Mouse (Mus musculus) heart, embryonic 14.5 days (tissue): Measurements from ENCODE around the gene Rgl3. TPM values are rescaled to one million over a fixed set of nuclear protein-coding genes. Genes with fewer than 3 reads are reported as not detected.

Experiments
- ATAC-seq: fragments of 200-750 bp; cut with Nextera tagmentation; 2 replicates; pipeline ENCODE4 v1.8.0; 2017; ENCODE audit warnings: low read depth, moderate TSS enrichment; ENCODE audit not compliant: insufficient number of reproducible peaks, insufficient read depth, low FRiP score
- H3K27ac ChIP-seq, 2 experiments: fragments of 200-500 bp in 1 of 2; fragments of 300-500 bp in 1 of 2; sonication (generic) in 1 of 2; replicated peaks in 1 of 2; 2 replicates each; pipeline ENCODE4 v1.5.1; 2012 to 2014; ENCODE audit warnings: low read depth in 2 of 2, low read length in 2 of 2, control low read depth in 1 of 2, mild to moderate bottlenecking in 1 of 2, mixed read lengths in 1 of 2; ENCODE audit not compliant: control insufficient read depth in 1 of 2, insufficient read depth in 1 of 2
- H3K27me3 ChIP-seq: fragments of 300-500 bp; sonication (generic); 2 replicates; pipeline ENCODE4 v1.6.1; 2014; ENCODE audit warnings: mild to moderate bottlenecking, low read length, control low read depth; ENCODE audit not compliant: control insufficient read depth, insufficient read depth
- H3K36me3 ChIP-seq: fragments of 300-500 bp; sonication (generic); 2 replicates; pipeline ENCODE4 v1.6.1; 2014; ENCODE audit warnings: mild to moderate bottlenecking, control low read depth, low read length, mixed read lengths; ENCODE audit not compliant: control insufficient read depth, insufficient read depth
- H3K4me1 ChIP-seq, 2 experiments: fragments of 200-500 bp in 1 of 2; fragments of 300-500 bp in 1 of 2; sonication (generic) in 1 of 2; 2 replicates each; pipeline ENCODE4 v1.6.1; 2012 to 2014; ENCODE audit warnings: low read length in 2 of 2, control low read depth in 1 of 2, mixed read lengths in 1 of 2; ENCODE audit not compliant: control insufficient read depth in 2 of 2, insufficient read depth in 2 of 2
- H3K4me2 ChIP-seq: fragments of 300-500 bp; sonication (generic); 2 replicates; pipeline ENCODE4 v1.6.1; 2014; ENCODE audit warnings: mild to moderate bottlenecking, low read length
- H3K4me3 ChIP-seq, 2 experiments: fragments of 200-500 bp in 1 of 2; fragments of 300-500 bp in 1 of 2; sonication (generic) in 1 of 2; 2 replicates each; pipeline ENCODE4 v1.5.1; 2012 to 2014; ENCODE audit warnings: low read length in 2 of 2, mild to moderate bottlenecking in 2 of 2, control low read depth in 1 of 2, low read depth in 1 of 2, moderate library complexity in 1 of 2; ENCODE audit not compliant: control insufficient read depth in 1 of 2, insufficient read depth in 1 of 2
- H3K9ac ChIP-seq: fragments of 300-500 bp; sonication (generic); 2 replicates; pipeline ENCODE4 v1.6.1; 2014; ENCODE audit warnings: mild to moderate bottlenecking, low read length
- H3K9me3 ChIP-seq: fragments of 300-500 bp; sonication (generic); 2 replicates; pipeline ENCODE4 v1.6.1; 2016; ENCODE audit warnings: low read length, control low read depth; ENCODE audit not compliant: control insufficient read depth
- WGBS: fragments of 180-500 bp; shearing (Covaris S2); extraction: QIAGEN DNeasy Blood & Tissue Kit; methylation state at CpG from one replicate; pipeline ENCODE4 v1.1.7; 2014; 5-methylcytosine and 5-hydroxymethylcytosine counted together
- polyA plus RNA-seq: library from polyadenylated mRNA; unstranded; fragments of >200 nt; fragmentation: Nextera tagmentation; extraction: Ambion mirVana; gene quantifications from 2 replicates; pipeline ENCODE4 v1.2.1, GENCODE M21; 2014

The Rgl3 gene
- polyA plus RNA-seq, 1 experiment from 2014 or later = 0.97 TPM

DNA sequence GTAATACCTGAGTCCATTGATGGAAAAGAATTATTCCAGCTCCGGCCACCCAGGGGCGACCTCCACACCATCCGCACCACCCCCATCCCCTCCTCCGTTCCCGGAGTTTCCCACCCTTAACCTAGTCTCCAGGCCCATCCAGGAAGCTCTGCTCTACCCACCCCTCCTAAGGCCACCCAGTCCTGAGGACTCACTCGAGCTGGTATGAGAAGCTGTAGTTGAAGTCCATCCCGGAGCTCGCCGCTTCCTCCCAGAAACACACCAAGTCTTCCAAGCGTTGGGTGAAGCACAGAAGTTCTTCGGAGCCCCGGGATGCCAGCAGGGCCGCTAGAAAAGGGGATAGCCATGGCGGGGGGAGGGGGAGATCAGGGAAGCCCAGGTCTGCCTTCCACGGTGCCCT, 27.2 kb downstream of the Rgl3 start:
- ATAC-seq = no peak
- H3K4me3 ChIP-seq = peak overlapping the region; percentile 31 to 46
- 0 out of 2 replicates have a peak, but pooled peaks cover 9% of the 10 kb centered on the region for H3K36me3 ChIP-seq
- H3K27me3 ChIP-seq = peaks cover 19% of the 10 kb centered on the region
- H3K9ac ChIP-seq = peak overlapping the region; percentile 67
- peak overlapping the region; percentile 77 for H3K4me2 ChIP-seq
- 2% methylated on average over 15 of the region's 15 CpGs for WGBS
- no peaks in the 10 kb centered on the region for H3K9me3 ChIP-seq
- H3K27ac ChIP-seq = no peak overlapping the region
- peaks cover 20 to 36% of the 10 kb centered on the region in 2 experiments for H3K4me1 ChIP-seq

GRCm38 (mm10) chr9:21961366-21961980, 27.8 kb downstream of the Rgl3 start:
- peak overlapping the region; percentile 77 for H3K4me2 ChIP-seq
- ATAC-seq = no peak
- H3K9ac ChIP-seq = peak overlapping the region; percentile 67; the same call in 1 of the 2 replicates
- 0 out of 2 replicates have a peak, but pooled peaks cover 9% of the 10 kb centered on the region for H3K36me3 ChIP-seq
- H3K27me3 ChIP-seq = peaks cover 19% of the 10 kb centered on the region
- peaks cover 20 to 39% of the 10 kb centered on the region in 2 experiments for H3K4me1 ChIP-seq
- peak overlapping the region; percentile 31 to 46 for H3K4me3 ChIP-seq
- no peak overlapping the region for H3K27ac ChIP-seq
- H3K9me3 ChIP-seq = no peaks in the 10 kb centered on the region
- 2% methylated on average over 35 of the region's 35 CpGs for WGBS

- Histone ChIP-seq H3K4me3 (no peak overlapping the region; a peak in 1 of 4 replicates), H3K9ac (no peak overlapping the region), H3K4me2 (peak overlapping the region; percentile 77), H3K36me3 (0 out of 2 replicates have a peak, but pooled peaks cover 9% of the 10 kb centered on the region), H3K4me1 (peaks cover 20 to 42% of the 10 kb centered on the region in 2 experiments), H3K27ac (no peak overlapping the region), H3K9me3 (no peaks in the 10 kb centered on the region), H3K27me3 (peaks cover 19% of the 10 kb centered on the region)
- ATAC-seq = no peak
- 13% methylated on average over 26 of the region's 26 CpGs for WGBS
Observed at GRCm38 (mm10) chr9:21960558-21961208, 28.6 kb downstream of the Rgl3 start.

DNA sequence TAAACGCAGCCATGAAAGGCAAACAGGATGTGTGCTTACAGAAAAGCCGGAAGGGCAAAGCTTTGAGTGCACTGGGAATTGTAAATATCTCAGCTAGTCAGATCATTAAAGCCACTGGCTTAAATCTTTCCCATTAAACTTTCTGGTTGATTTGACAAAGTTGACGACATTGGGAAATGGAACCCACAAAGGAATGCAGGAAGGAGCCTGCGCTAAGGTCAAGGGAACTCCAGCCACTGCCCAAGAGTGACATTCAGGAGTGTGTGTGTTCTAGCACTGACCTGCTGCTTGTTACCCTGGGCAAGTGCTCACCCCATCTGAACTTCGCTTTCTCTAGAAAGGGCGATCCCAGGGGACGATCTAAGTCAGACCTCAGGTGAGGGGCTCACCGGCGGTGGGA, 29.1 kb downstream of the Rgl3 start:
- Histone ChIP-seq H3K4me3 (no peak overlapping the region), H3K27ac (no peak overlapping the region), H3K9ac (no peak overlapping the region), H3K27me3 (peaks cover 19% of the 10 kb centered on the region), H3K36me3 (0 out of 2 replicates have a peak, but pooled peaks cover 9% of the 10 kb centered on the region), H3K9me3 (no peaks in the 10 kb centered on the region), H3K4me1 (peaks cover 20 to 42% of the 10 kb centered on the region in 2 experiments), H3K4me2 (peak overlapping the region; percentile 77; the same call in 1 of the 2 replicates)
- 55% methylated on average over 9 of the region's 9 CpGs for WGBS
- no peak for ATAC-seq

- peaks cover 20 to 42% of the 10 kb centered on the region in 2 experiments for H3K4me1 ChIP-seq
- 0 out of 2 replicates have a peak, but pooled peaks cover 9% of the 10 kb centered on the region for H3K36me3 ChIP-seq
- no peak overlapping the region for H3K9ac ChIP-seq
- H3K27ac ChIP-seq = no peak overlapping the region
- H3K27me3 ChIP-seq = peaks cover 19% of the 10 kb centered on the region
- 91% methylated on average over 7 of the region's 7 CpGs for WGBS
- ATAC-seq = no peak
- H3K4me2 ChIP-seq = no peak overlapping the region
- H3K9me3 ChIP-seq = no peaks in the 10 kb centered on the region
- no peak overlapping the region for H3K4me3 ChIP-seq
Observed at GRCm38 (mm10) chr9:21959244-21959643, 30.0 kb downstream of the Rgl3 start.

DNA sequence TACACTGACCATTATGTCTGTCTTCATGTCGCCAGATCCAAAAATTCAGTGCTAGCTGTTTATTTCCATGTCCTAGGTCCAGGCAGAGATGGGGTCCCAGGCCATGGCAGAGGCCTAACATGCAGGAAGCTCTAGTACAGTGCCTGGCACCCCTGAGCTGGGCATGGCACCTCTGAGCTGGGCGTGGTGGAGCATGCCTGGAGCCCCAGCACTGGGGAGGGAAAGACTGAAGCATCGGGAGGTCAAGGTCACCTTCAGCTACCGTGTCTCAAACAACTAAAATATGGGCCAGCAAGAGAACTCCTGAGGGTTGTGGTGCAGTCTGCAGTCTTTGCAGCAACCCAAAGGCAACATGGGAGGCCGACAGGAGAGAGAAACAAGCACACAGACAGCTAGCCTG, 30.9 kb downstream of the Rgl3 start:
- H3K27ac ChIP-seq = no peak overlapping the region
- H3K27me3 ChIP-seq = peaks cover 19% of the 10 kb centered on the region
- H3K4me2 ChIP-seq = no peak overlapping the region
- H3K4me1 ChIP-seq = peaks cover 16 to 36% of the 10 kb centered on the region in 2 experiments
- 64% methylated on average over 5 of the region's 5 CpGs for WGBS
- H3K36me3 ChIP-seq = 0 out of 2 replicates have a peak, but pooled peaks cover 9% of the 10 kb centered on the region
- H3K9me3 ChIP-seq = no peaks in the 10 kb centered on the region
- ATAC-seq = no peak
- H3K4me3 ChIP-seq = no peak overlapping the region
- H3K9ac ChIP-seq = no peak overlapping the region

GRCm38 (mm10) chr9:21955570-21956281, 33.5 kb downstream of the Rgl3 start, which contains the start of gene Swsap1:
TSS of gene Swsap1 (plus strand) at chr9:21955755.
- WGBS = under 1% methylated on average over 53 of the region's 54 CpGs
- peak within 1 kb of the TSS; percentile 69 for H3K4me2 ChIP-seq
- H3K9me3 ChIP-seq = no peaks in the 10 kb centered on the region
- peak; percentile 96 for ATAC-seq
- H3K9ac ChIP-seq = peak within 1 kb of the TSS; percentile 77
- peaks cover 6% of the 10 kb centered on the region for H3K27me3 ChIP-seq
- peak within 1 kb of the TSS; percentile 86 to 91 for H3K27ac ChIP-seq
- H3K36me3 ChIP-seq = 0 out of 2 replicates have a peak, but pooled peaks cover 9% of the 10 kb centered on the region
- H3K4me3 ChIP-seq = peak within 1 kb of the TSS; percentile 59 to 74
- H3K4me1 ChIP-seq = peaks cover 3 to 12% of the 10 kb centered on the region in 2 experiments; a peak in 3 of 4 replicates
